Mouse (Mus musculus): ENCODE data around the gene Heatr6. TPM values are rescaled to one million over a fixed set of nuclear protein-coding genes. Genes with fewer than 3 reads are reported as not detected.

Gene Heatr6
- 13.1 and 17.5 TPM in 2 replicates for polyA plus RNA-seq (2012; ENCODE audit: insufficient read depth, insufficient read length, missing spikeins)

DNA sequence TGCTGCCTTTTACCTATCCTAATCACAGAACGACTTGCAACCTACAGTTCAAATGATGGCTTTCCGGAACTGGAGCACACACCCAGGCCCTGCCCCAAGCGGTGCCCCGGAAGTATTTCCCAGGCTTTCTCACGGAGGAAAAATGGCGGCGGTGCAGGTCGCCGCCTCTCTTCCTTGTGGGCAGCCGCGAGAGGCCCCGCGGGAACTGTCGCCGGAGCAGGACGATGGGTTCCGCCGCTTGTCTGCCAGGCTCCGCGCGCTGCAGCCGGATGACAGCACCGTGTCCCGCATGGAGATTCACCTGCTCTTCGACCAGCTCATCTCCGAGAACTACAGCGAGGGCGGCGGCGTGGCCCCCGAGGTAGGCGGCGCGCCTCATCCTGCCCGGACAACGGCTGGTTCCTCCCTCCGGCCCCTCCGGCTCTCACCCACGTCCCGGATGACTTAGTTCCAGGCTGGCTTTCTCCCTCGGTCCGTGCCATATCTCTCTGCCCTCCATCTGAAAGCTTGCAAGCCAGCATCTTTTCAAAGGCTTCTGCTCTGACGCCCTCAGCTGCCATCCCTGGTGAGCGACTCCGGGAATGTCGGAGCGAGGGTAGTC, at the start of gene Heatr6:
Heatr6 (plus strand) TSS at position 116 of the 601 bp plus-strand sequence.
- peak within 1 kb of the TSS; percentile 80 for H3K27ac ChIP-seq (ENCODE audit: insufficient read depth, low read depth, low read length)
- peaks cover 3% of the 10 kb centered on the region; the same call in 1 of the 2 replicates for H3K4me1 ChIP-seq (ENCODE audit: control insufficient read depth, insufficient read depth, low read length)
- peak within 1 kb of the TSS; percentile 87 for H3K4me3 ChIP-seq (ENCODE audit: insufficient read depth, low read length)
- TF ChIP-seq CTCF (IDR thresholded peaks at IDR 0.05; ENCODE audit: low read depth, low read length), result no peak
- TF ChIP-seq POLR2A (IDR thresholded peaks at IDR 0.05; ENCODE audit: borderline replicate concordance, low read depth, low read length), result no peak

DNA sequence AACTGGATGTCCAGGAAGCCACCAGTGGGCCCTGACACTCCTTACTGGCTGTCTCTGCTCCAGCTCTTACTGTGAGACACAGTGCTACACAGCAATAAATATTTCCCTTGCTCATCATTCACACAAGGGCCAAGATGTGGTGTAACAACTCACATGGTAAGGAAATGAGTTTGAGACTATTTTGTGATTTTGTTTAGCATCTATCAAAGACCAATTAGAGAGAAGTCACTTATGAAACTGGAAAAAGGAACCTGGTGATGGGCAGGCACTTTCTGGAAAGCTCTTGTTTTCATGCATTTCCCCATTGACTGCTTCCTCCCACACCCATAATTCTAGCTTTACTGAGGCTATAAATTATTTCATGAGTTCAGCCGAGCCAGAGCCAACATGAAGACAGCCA, 49.8 kb upstream of the Heatr6 start, which contains the start of gene Wfdc17:
Wfdc17 (plus strand) TSS at position 287 of the 400 bp plus-strand sequence.
- TF ChIP-seq POLR2A (IDR thresholded peaks at IDR 0.05; ENCODE audit: borderline replicate concordance, low read depth, low read length) (no peak), CTCF (IDR thresholded peaks at IDR 0.05; ENCODE audit: low read depth, low read length) (no peak)
- H3K4me3 ChIP-seq (ENCODE audit: insufficient read depth, low read length), result peak within 1 kb of the TSS; percentile 40
- peaks cover 43% of the 10 kb centered on the region for H3K4me1 ChIP-seq (ENCODE audit: control insufficient read depth, insufficient read depth, low read length)
- peak within 1 kb of the TSS; percentile 93 for H3K27ac ChIP-seq (ENCODE audit: insufficient read depth, low read depth, low read length)

DNA sequence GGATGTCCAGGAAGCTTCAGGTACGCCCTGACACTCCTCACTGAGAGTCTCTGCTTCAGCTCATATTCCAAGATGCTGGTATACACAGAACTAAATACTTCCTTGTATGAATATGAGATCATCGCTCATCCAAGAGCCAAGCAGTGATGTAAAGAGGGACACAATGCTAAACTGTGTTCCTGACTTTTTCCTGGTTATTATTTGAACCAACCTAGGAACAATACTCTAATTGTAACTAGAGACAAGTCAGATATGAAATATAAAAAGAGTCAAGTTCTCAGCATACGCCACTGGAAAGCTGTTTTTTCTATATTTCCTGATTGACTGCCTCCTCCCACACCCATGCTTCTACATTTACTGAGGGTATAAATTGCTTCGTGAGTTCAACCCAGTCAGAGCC, 44.8 kb upstream of the Heatr6 start, which contains the start of gene Wfdc18:
Wfdc18 (plus strand) TSS at position 301 of the 400 bp plus-strand sequence.
- Histone ChIP-seq H3K27ac (ENCODE audit: insufficient read depth, low read depth, low read length) (no peak within 1 kb of the TSS), H3K4me1 (ENCODE audit: control insufficient read depth, insufficient read depth, low read length) (peaks cover 43% of the 10 kb centered on the region), H3K4me3 (ENCODE audit: insufficient read depth, low read length) (no peak within 1 kb of the TSS)
- TF ChIP-seq CTCF (IDR thresholded peaks at IDR 0.05; ENCODE audit: low read depth, low read length) (no peak), POLR2A (IDR thresholded peaks at IDR 0.05; ENCODE audit: borderline replicate concordance, low read depth, low read length) (no peak)

DNA sequence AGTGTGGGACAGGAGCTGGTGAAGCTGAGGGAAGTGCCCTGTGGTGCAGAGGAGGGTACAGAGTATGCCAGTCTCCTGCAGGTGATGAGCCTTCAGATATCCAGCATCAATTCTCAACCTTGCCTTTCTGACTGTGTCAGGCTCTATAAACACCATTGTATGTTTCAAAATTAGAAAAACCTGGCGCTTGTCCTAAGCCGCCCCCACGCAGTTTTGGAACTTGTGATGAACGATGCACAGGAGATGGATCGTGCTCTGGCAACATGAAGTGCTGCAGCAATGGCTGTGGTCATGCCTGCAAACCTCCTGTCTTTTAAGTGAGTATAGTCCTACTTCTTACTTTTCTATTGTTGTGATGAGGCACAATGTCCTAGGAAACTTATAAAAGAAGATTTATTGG, 43.8 kb upstream of the Heatr6 start:
- Histone ChIP-seq H3K4me3 (ENCODE audit: insufficient read depth, low read length) (no peak overlapping the region), H3K4me1 (ENCODE audit: control insufficient read depth, insufficient read depth, low read length) (peaks cover 42% of the 10 kb centered on the region), H3K27ac (ENCODE audit: insufficient read depth, low read depth, low read length) (no peak overlapping the region)
- TF ChIP-seq CTCF (IDR thresholded peaks at IDR 0.05; ENCODE audit: low read depth, low read length), result no peak
- TF ChIP-seq POLR2A (IDR thresholded peaks at IDR 0.05; ENCODE audit: borderline replicate concordance, low read depth, low read length), result no peak

DNA sequence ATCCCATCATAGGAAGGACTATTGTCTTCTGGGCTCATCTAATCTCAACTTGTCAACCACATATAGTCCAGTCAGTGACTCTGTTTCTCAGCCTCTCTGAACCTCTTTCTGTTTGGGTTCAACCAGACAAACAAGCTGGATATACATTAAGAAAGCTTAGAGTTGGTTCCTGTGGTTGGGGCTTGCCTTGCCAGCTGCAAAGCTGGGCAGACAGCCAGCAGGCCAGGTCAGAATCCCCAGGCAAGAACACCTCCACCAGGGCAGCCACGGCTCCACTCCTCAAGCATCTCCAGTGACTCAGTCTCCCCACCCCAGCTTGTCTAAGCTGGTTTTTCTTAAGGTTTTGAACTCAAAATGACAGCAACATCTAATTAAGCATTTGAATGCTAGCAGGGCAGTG, 40.8 kb upstream of the Heatr6 start:
- H3K4me1 ChIP-seq (ENCODE audit: control insufficient read depth, insufficient read depth, low read length), result peaks cover 43% of the 10 kb centered on the region
- TF ChIP-seq POLR2A (IDR thresholded peaks at IDR 0.05; ENCODE audit: borderline replicate concordance, low read depth, low read length) (no peak), CTCF (IDR thresholded peaks at IDR 0.05; ENCODE audit: low read depth, low read length) (no peak)
- no peak overlapping the region for H3K4me3 ChIP-seq (ENCODE audit: insufficient read depth, low read length)
- H3K27ac ChIP-seq (ENCODE audit: insufficient read depth, low read depth, low read length), result no peak overlapping the region

DNA sequence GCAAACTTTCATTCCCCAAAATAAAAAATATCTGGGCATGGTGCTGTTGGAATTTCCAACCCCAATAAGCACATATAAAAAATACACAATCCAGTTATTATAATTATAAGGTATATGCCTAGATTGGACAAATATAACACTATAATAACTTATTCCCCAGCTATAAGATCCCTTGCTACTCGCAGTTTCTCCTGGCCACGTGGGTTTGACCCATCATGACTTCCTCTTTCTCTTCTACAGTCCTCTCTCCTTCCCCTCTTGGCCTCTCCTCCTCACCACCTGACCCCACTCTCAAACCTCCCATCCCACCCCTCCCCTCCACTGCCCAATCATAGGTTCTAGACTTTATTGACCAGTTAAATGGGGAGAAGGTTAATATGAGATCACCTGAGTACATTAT, 39.6 kb upstream of the Heatr6 start:
- peaks cover 36% of the 10 kb centered on the region for H3K4me1 ChIP-seq (ENCODE audit: control insufficient read depth, insufficient read depth, low read length)
- TF ChIP-seq CTCF (IDR thresholded peaks at IDR 0.05; ENCODE audit: low read depth, low read length) (no peak), POLR2A (IDR thresholded peaks at IDR 0.05; ENCODE audit: borderline replicate concordance, low read depth, low read length) (no peak)
- H3K27ac ChIP-seq (ENCODE audit: insufficient read depth, low read depth, low read length), result peak overlapping the region; percentile 39
- no peak overlapping the region for H3K4me3 ChIP-seq (ENCODE audit: insufficient read depth, low read length)

DNA sequence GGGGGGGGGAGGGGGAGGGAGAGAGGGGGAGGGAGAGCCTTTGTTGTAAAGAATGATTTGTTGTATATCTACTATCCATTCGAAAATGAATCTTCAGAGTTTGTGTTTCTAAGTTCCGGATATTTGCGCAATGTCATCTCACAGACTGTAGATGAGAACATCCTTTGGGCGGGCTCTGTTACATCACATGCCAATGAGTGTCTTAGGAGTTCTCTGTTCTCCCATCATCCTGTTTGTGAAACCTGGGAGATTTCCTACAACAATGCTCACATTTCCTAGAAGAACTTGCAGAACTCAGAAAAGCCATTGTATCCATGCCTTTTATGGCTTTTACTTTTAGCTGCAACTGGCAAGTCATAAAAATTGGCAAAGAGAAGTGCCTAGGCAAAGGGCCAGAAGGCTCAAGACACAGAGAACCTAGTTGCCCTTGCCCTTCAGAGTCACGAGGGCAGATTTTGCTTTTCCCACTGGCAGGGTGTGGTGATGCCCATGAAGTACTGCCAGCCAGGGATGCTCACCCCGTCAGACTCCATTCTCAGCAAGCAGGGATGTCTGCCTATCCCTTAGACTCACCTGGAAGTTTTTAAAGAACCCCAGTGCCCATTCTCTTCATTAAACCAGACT, 36.3 kb upstream of the Heatr6 start:
- no peak for TF ChIP-seq POLR2A (IDR thresholded peaks at IDR 0.05; ENCODE audit: borderline replicate concordance, low read depth, low read length)
- H3K4me3 ChIP-seq (ENCODE audit: insufficient read depth, low read length), result no peak overlapping the region
- peak overlapping the region; percentile 71 for H3K27ac ChIP-seq (ENCODE audit: insufficient read depth, low read depth, low read length)
- H3K4me1 ChIP-seq (ENCODE audit: control insufficient read depth, insufficient read depth, low read length), result peaks cover 33% of the 10 kb centered on the region

DNA sequence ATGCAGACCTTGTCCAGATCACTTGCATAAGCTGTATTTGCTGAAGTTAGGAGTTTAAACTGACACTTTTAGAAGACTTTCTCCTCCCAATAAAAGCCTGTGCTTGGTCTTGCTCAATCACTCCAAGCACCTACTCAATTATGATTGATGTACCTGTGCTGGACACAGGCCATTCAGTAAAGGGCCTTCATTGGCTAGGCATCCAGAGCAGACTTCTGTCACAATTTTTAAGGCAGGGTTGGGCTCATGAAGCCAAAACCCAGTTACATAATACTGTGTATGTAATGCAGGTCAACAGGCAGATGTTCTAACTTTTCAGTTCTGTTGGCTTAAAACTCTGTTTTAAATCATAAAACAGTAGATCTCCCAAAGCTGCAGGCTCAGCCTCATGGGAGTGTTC, 32.7 kb upstream of the Heatr6 start:
- H3K27ac ChIP-seq (ENCODE audit: insufficient read depth, low read depth, low read length), result no peak overlapping the region
- TF ChIP-seq CTCF (IDR thresholded peaks at IDR 0.05; ENCODE audit: low read depth, low read length) (no peak), POLR2A (IDR thresholded peaks at IDR 0.05; ENCODE audit: borderline replicate concordance, low read depth, low read length) (no peak)
- peaks cover 13% of the 10 kb centered on the region for H3K4me1 ChIP-seq (ENCODE audit: control insufficient read depth, insufficient read depth, low read length)
- H3K4me3 ChIP-seq (ENCODE audit: insufficient read depth, low read length), result no peak overlapping the region

DNA sequence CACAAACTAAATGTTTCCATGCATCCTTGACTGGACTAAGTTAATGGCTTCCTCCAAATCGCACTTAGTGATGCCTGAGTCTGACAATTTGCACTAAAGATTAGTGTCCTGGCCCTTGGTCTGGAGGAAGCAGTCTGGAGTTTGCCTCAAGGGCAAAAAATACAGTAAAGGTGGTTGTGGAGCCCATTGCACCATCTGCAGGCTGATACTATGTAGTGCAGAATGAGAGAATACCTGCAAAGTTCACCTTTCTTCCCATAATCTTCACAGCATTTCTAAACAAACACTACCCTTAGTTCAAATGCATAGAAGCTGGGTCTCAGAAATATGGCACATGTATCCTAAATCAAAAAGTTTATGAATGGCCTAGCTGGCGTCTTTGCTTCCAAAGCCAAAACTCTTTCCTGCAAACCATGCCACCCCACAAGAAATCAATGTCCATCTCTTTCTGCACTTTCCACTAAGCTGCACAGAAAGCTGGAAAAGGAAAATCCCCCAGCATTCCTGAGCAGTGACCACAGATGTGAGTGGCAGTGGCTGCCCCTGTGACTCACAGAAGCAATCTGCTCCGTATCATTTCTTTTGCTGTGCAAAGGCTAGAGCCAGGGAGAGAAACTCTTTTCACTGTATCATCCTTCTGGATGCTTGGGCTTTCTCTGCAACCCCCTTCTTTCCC, 24.6 kb upstream of the Heatr6 start:
- Histone ChIP-seq H3K4me3 (ENCODE audit: insufficient read depth, low read length) (no peak overlapping the region), H3K27ac (ENCODE audit: insufficient read depth, low read depth, low read length) (no peak overlapping the region), H3K4me1 (ENCODE audit: control insufficient read depth, insufficient read depth, low read length) (peaks cover 10% of the 10 kb centered on the region; the same call in 1 of the 2 replicates)
- no peak for TF ChIP-seq POLR2A (IDR thresholded peaks at IDR 0.05; ENCODE audit: borderline replicate concordance, low read depth, low read length)
- TF ChIP-seq CTCF (IDR thresholded peaks at IDR 0.05; ENCODE audit: low read depth, low read length), result no peak

DNA sequence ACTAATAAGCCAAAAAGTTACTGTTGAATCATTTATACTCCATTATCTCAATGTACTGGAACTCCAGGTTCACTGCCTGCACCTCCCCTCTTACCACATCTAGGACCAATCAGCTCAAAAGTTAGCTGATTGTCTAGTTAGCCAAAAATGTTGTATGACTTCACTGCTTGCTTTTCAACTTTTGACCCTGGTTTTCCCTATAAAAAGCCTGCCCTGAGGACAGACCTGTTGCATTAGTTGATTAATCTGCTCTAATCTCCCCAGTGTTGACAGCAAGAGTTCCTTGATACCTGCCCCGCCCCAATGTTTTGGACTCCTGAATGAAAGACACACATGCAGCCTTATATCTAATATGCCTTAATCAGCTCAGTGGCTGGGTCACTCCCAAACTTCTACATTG, 22.4 kb upstream of the Heatr6 start:
- TF ChIP-seq POLR2A (IDR thresholded peaks at IDR 0.05; ENCODE audit: borderline replicate concordance, low read depth, low read length) (no peak), CTCF (IDR thresholded peaks at IDR 0.05; ENCODE audit: low read depth, low read length) (no peak)
- H3K27ac ChIP-seq (ENCODE audit: insufficient read depth, low read depth, low read length), result no peak overlapping the region
- H3K4me3 ChIP-seq (ENCODE audit: insufficient read depth, low read length), result no peak overlapping the region
- H3K4me1 ChIP-seq (ENCODE audit: control insufficient read depth, insufficient read depth, low read length), result peaks cover 25% of the 10 kb centered on the region

Measured in bone marrow macrophage, adult 2 months (primary cell).